Mouse (Mus musculus): ENCODE measurements around the gene Lrrc29. TPM values are rescaled to one million over a fixed set of nuclear protein-coding genes. Genes with fewer than 3 reads are reported as not detected.

Lrrc29 gene
- polyA plus RNA-seq, 1 experiment from 2014 or later, result 7.5 TPM

DNA sequence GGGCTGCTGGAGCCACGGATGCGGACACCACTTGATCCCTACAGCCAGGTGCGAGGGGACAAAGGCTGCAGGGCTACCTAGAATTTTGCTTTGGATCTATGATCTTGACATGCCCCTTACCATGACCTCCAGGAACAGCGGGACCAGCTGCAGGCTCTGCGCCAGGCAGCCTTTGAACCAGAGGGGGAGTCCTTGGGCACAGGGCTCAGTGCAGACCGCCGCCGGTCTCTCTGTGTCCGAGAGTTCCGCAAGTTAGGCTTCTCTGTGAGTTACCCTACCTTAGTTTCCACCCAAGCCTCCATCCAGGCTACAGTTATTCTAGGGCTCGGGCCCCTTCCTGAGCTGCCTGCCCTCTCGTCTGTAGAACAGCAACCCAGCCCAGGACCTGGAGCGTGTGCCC is 18.4 kb downstream of the Lrrc29 start:
- H3K27me3 ChIP-seq (replicated peaks; ENCODE audit: insufficient read depth, low read length), result no peaks in the 10 kb centered on the region
- no peak overlapping the region for H3K4me2 ChIP-seq (replicated peaks; ENCODE audit: low read depth, low read length)
- H3K9me3 ChIP-seq (ENCODE audit: low read length), result no peaks in the 10 kb centered on the region
- no peak overlapping the region for H3K27ac ChIP-seq (ENCODE audit: low read length)
- no peak overlapping the region for H3K4me3 ChIP-seq (ENCODE audit: low read depth, low read length)
- WGBS, result 93% methylated on average over 13 of the region's 13 CpGs
- ATAC-seq (no peak), DNase-seq (ENCODE audit: low spot score) (no peak)
- peaks cover 24% of the 10 kb centered on the region for H3K36me3 ChIP-seq (ENCODE audit: insufficient read depth, low read length)
- TF ChIP-seq CTCF (IDR thresholded peaks at IDR 0.05) (no peak), EP300 (IDR thresholded peaks at IDR 0.05) (no peak)
- no peak overlapping the region for H3K9ac ChIP-seq (replicated peaks; ENCODE audit: low read depth)
- peaks cover 11% of the 10 kb centered on the region; the same call in 1 of the 2 replicates for H3K4me1 ChIP-seq (ENCODE audit: insufficient read depth, low read depth, low read length)

DNA sequence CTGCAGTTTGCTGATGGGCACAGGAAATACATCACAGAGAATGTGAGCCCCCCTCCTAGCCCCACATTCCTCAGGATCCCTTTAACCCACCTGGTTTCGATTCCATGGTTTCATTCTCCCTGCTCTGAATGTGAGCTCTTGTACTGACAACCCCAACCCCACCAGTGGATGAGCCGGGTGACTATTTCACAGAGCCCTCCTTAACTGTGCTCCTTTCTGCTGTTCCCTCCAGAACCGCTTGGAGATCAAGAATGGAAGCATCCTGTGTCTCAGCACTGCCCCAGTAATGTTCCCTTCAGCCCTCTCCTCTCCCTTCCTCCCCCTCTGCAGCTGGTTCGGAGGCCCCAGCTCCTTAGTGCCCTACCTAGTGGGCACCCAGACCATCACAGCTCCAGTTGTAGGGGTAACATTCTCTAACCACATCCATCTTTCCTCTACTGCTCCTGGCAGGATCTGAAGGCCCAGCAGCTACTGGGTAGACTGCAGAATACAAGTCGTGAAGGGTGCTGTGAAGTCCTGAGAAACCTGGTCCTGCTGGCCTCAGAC is 19.9 kb downstream of the Lrrc29 start:
- 24% methylated on average over 5 of the region's 5 CpGs for WGBS
- TF ChIP-seq EP300 (IDR thresholded peaks at IDR 0.05), result no peak
- peak; percentile 39 for TF ChIP-seq CTCF (IDR thresholded peaks at IDR 0.05)
- H3K27me3 ChIP-seq (replicated peaks; ENCODE audit: insufficient read depth, low read length), result no peaks in the 10 kb centered on the region
- H3K27ac ChIP-seq (ENCODE audit: low read length), result peak overlapping the region; percentile 87
- no peaks in the 10 kb centered on the region for H3K9me3 ChIP-seq (ENCODE audit: low read length)
- DNase-seq (ENCODE audit: low spot score) (no peak), ATAC-seq (peak; percentile 2; the same call in 1 of the 2 replicates)
- no peak overlapping the region for H3K9ac ChIP-seq (replicated peaks; ENCODE audit: low read depth)
- H3K4me1 ChIP-seq (ENCODE audit: insufficient read depth, low read depth, low read length), result peaks cover 11% of the 10 kb centered on the region; the same call in 1 of the 2 replicates
- H3K36me3 ChIP-seq (ENCODE audit: insufficient read depth, low read length), result peaks cover 27% of the 10 kb centered on the region
- H3K4me3 ChIP-seq (ENCODE audit: low read depth, low read length), result peak overlapping the region; percentile 33
- peak overlapping the region; percentile 59 for H3K4me2 ChIP-seq (replicated peaks; ENCODE audit: low read depth, low read length)

DNA sequence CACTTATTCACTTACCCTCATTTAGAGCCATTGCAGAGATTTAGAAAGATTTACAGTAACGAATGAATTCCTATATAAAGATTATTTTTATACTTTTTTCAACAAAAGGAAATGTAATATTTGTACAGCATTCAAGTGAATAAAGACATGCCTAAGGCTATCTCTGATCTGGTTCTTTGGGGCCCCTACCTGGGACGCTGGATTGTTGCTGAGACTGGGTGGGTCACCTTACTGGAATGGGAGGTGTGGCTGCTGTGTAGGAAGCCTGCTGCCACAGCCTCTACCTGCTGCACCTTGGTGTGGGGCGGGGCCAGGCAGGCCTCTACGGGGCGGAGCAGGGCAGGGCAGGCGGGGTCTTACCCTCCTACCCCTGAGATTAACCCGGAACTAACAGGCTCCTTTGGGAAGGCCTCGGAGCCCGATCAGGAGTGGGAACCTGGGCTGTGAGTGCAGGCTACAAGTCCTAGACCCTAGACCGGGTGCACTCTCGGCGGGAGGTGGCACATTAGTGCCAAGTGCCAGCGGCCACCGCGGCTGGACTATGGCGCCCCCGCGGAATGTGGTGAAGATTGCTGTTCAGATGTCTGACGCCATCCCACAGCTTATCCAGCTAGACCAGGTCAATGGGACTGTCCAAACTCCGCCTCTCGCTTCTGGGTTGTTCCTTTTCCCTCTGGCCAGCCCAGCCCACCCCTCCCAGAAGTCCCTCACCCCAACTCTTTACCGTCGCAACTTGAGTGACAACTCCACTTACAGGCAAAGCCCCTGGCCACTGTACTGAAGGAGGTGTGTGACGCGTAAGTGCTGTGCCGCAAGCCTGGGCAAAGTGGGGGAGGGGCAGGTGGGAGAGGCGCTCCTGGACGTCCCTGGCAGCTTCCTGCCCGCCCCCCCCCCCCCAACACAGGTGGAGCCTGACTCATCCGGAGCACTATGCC is 20.6 kb downstream of the Lrrc29 start, which contains the start of gene Elmo3:
Gene Elmo3 (plus strand): TSS at position 391 of the 935 bp plus-strand sequence.
- no peaks in the 10 kb centered on the region for H3K9me3 ChIP-seq (ENCODE audit: low read length)
- ATAC-seq (peak; percentile 93), DNase-seq (ENCODE audit: low spot score) (peak; percentile 91)
- H3K27me3 ChIP-seq (replicated peaks; ENCODE audit: insufficient read depth, low read length), result no peaks in the 10 kb centered on the region
- H3K27ac ChIP-seq (ENCODE audit: low read length), result peak within 1 kb of the TSS; percentile 87
- peaks cover 30% of the 10 kb centered on the region for H3K36me3 ChIP-seq (ENCODE audit: insufficient read depth, low read length)
- TF ChIP-seq CTCF (IDR thresholded peaks at IDR 0.05) (peak; percentile 29; the same call in 1 of the 2 replicates), EP300 (IDR thresholded peaks at IDR 0.05) (no peak)
- 7% methylated on average over 28 of the region's 30 CpGs for WGBS
- peak within 1 kb of the TSS; percentile 59 for H3K4me2 ChIP-seq (replicated peaks; ENCODE audit: low read depth, low read length)
- H3K9ac ChIP-seq (replicated peaks; ENCODE audit: low read depth), result 0 out of 2 replicates have a peak within 1 kb of the TSS, but pooled peaks have one; percentile 16
- peak within 1 kb of the TSS; percentile 33 for H3K4me3 ChIP-seq (ENCODE audit: low read depth, low read length)
- H3K4me1 ChIP-seq (ENCODE audit: insufficient read depth, low read depth, low read length), result peaks cover 11% of the 10 kb centered on the region; the same call in 1 of the 2 replicates

DNA sequence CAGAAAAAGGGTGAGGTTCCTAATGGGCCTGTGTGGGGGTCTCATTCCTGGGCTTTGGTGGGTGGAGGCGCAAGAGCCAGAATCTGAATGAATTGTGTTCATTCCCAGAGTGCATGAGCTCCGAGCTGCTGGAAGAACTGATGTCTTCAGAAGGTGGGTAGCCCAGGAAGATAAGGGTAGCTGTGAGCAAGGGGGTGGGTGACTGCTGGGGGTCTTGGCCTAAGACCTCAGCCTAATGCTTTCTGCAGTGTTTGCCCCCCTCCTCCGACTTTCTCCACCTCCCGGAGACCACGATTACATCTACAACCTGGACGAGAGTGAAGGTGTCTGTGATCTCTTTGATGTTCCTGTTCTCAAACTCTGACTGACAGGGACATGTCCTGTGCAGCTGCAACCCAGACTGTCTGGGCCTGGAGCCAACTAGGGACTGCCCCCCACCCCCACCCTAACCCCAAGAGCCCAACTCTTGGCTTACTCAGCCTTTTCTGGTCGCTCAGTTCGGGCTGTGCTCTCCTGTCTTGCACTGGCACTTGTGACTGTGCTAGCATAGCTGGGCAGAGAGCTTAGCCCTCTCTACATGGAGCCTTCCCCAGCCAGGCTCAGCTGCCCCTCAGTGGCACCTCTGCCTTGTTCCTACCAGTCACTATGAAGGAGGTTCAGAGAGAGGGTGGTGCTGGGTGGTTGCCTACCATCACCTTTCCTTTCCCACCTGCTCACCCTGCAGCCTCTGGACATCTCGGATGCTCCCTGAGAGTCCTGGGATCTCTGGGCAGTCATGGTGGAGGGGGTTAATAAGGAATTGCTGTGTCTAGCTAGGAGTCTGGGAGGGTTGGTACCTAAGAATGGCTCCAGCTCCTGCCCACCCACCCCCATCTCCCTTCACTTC is 21.5 kb downstream of the Lrrc29 start:
- 42% methylated on average over 9 of the region's 9 CpGs for WGBS
- TF ChIP-seq EP300 (IDR thresholded peaks at IDR 0.05), result no peak
- no peak for TF ChIP-seq CTCF (IDR thresholded peaks at IDR 0.05)
- Histone ChIP-seq H3K9me3 (ENCODE audit: low read length) (no peaks in the 10 kb centered on the region), H3K9ac (replicated peaks; ENCODE audit: low read depth) (no peak overlapping the region), H3K4me2 (replicated peaks; ENCODE audit: low read depth, low read length) (no peak overlapping the region), H3K4me3 (ENCODE audit: low read depth, low read length) (no peak overlapping the region), H3K4me1 (ENCODE audit: insufficient read depth, low read depth, low read length) (peaks cover 11% of the 10 kb centered on the region; the same call in 1 of the 2 replicates), H3K27me3 (replicated peaks; ENCODE audit: insufficient read depth, low read length) (no peaks in the 10 kb centered on the region), H3K36me3 (ENCODE audit: insufficient read depth, low read length) (peaks cover 38% of the 10 kb centered on the region), H3K27ac (ENCODE audit: low read length) (peak overlapping the region; percentile 71)
- ATAC-seq (peak; percentile 8), DNase-seq (ENCODE audit: low spot score) (peak; percentile 36)

DNA sequence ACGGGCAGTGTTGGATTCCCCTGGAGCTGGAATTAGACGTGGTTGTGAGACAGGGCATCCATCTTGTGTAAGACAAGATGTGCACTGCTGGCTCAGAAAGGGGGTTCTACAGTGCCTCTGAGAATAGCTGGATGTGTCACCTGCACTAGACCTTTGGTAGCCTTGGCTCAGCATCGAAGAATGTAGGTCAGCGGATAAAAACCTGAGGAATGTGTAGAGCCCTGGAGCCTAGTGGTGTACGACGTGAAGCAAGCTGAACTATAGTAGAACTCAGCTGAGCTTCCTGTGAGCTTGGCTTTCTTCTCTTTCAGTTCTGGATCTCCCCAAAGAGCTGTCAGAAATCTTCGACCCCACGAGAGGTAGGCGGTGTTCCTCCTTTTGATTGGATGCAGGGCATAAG is 22.2 kb downstream of the Lrrc29 start:
- Histone ChIP-seq H3K27me3 (replicated peaks; ENCODE audit: insufficient read depth, low read length) (no peaks in the 10 kb centered on the region), H3K4me2 (replicated peaks; ENCODE audit: low read depth, low read length) (no peak overlapping the region), H3K4me3 (ENCODE audit: low read depth, low read length) (no peak overlapping the region), H3K27ac (ENCODE audit: low read length) (peak overlapping the region; percentile 71), H3K4me1 (ENCODE audit: insufficient read depth, low read depth, low read length) (peaks cover 11% of the 10 kb centered on the region; the same call in 1 of the 2 replicates), H3K36me3 (ENCODE audit: insufficient read depth, low read length) (peaks cover 34% of the 10 kb centered on the region), H3K9me3 (ENCODE audit: low read length) (no peaks in the 10 kb centered on the region), H3K9ac (replicated peaks; ENCODE audit: low read depth) (no peak overlapping the region)
- TF ChIP-seq CTCF (IDR thresholded peaks at IDR 0.05), result no peak
- TF ChIP-seq EP300 (IDR thresholded peaks at IDR 0.05), result peak; percentile 38; the same call in 1 of the 2 replicates
- 59% methylated on average over 9 of the region's 9 CpGs for WGBS
- ATAC-seq (peak; percentile 28), DNase-seq (ENCODE audit: low spot score) (peak; percentile 51)
